Mouse (Mus musculus) cerebellum, adult 2 months (tissue): Measurements from ENCODE around the gene Crlf3. TPM values are rescaled to one million over a fixed set of nuclear protein-coding genes. Genes with fewer than 3 reads are reported as not detected.
"Not testable (repeated sequence)": the region's sequence is repeated elsewhere in the genome, so short reads cannot be mapped to it uniquely, and the experiment has no call there.

Source experiments
- DNase-seq, 2 experiments: peaks; one replicate each; pipeline ENCODE4 v3.0.0; 2021
- H3K27ac ChIP-seq: fragments of 200-500 bp; 2 replicates; pipeline ENCODE4 v1.5.1; 2012; ENCODE audit warnings: low read length, control low read depth, inconsistent platforms; ENCODE audit not compliant: insufficient read depth
- H3K27me3 ChIP-seq: fragments of 200-500 bp; 2 replicates; pipeline ENCODE4 v1.6.1; 2012; ENCODE audit warnings: inconsistent platforms, mild to moderate bottlenecking, low read length, moderate library complexity; ENCODE audit not compliant: control insufficient read depth, insufficient read depth
- H3K4me1 ChIP-seq: fragments of 200-500 bp; 2 replicates; pipeline ENCODE4 v1.6.1; 2011; ENCODE audit warnings: low read length; ENCODE audit not compliant: control insufficient read depth, insufficient read depth
- H3K4me3 ChIP-seq: fragments of 200-500 bp; replicated peaks from 2 replicates; pipeline ENCODE3; 2011; ENCODE audit warnings: mild to moderate bottlenecking, low read depth, low read length, control low read depth; ENCODE audit not compliant: insufficient read depth
- CTCF ChIP-seq: fragments of 200-500 bp; IDR thresholded peaks from 2 replicates; pipeline ENCODE4 v1.5.1; 2011; ENCODE audit warnings: low read depth, mild to moderate bottlenecking, control low read depth, low read length, moderate library complexity, borderline replicate concordance; ENCODE audit not compliant: insufficient read depth
- POLR2A ChIP-seq: fragments of 200-500 bp; IDR thresholded peaks from 2 replicates; pipeline ENCODE4 v1.6.1; 2011; ENCODE audit warnings: low read length, control low read depth, borderline replicate concordance; ENCODE audit not compliant: insufficient read depth
- WGBS: fragments of 180-500 bp; shearing (Covaris S2); methylation state at CpG from one replicate; pipeline ENCODE4 v1.1.7; 2018; 5-methylcytosine and 5-hydroxymethylcytosine counted together
- polyA plus RNA-seq: library from polyadenylated mRNA; depleted of rRNA; stranded (reverse); fragments of >200 nt; gene quantifications from 2 replicates; pipeline ENCODE4 v1.2.3, GENCODE M21; 2012

The Crlf3 gene
- polyA plus RNA-seq, 1 experiment: 26.2 TPM

DNA sequence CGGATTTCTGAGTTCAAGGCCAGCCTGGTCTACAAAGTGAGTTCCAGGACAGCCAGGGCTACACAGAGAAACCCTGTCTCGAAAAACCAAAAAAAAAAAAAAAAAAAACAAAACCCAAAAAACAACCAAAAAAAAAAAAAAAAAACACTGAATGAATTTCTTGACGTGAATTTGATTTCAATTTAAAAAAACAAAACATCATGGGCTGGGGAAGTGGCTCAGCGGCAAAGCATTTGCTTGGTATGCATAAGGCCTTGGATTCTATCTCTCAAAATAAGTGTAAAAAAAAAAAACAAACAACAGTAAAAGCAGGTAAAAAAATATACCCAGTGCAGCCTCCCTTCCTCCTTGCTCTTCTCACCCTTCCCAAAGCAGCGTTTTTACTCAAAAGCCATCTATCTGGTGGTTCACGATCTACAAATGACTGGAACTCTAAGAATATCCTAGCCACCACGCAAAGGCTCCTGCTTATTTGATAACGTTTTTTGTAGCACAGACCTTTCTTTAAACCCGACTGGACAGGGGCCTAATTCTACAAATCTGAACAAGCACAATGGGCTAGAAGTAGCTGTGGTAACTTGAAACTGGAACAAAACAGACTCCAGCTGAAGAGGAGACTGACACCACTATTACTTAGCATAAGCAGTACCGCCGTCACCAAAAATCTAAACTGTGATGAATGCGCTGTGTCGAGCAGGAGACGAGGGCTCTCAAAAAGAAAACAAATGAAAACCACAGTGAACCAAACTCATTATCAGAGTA lies 2.8 kb downstream of the Crlf3 start:
- 86% methylated on average over 14 of the region's 14 CpGs for WGBS
- no peak overlapping the region for H3K27ac ChIP-seq
- H3K27me3 ChIP-seq: no peaks in the 10 kb centered on the region
- H3K4me1 ChIP-seq: no peaks in the 10 kb centered on the region
- TF ChIP-seq CTCF (no peak), POLR2A (no peak)
- H3K4me3 ChIP-seq: no peak overlapping the region
- no peak for DNase-seq

DNA sequence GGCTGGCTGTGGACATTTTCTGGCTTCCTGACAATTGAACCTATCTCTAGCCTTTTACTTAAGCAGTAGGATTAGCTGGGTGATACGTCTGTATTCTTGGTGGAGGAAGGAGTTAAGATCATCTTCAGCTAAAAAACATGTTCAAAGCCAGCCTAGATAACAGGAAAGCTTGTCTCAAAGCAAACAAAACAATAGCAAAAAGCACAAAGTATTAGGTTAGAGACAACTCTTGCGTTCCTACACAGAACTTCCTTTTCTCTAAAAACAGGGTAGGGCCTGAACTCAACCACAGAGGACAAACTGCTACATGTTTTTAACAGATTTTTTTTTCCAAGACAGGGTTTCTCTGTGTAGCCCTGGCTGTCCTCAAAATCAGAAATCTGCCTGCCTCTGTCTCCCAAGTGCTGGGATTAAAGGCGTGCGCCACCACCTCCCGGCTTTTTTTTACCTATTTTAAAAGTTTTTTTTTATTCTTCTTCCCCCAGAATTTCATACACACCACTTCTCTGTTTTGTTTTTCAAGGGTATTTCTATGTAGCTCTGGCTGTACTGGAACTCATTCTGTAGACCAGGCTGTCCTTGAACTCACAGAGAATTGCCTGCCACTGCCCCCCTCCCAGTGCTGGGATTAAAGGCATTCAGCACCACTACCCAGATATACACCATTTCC lies 5.0 kb downstream of the Crlf3 start:
- Histone ChIP-seq H3K4me1 (no peaks in the 10 kb centered on the region), H3K27ac (no peak overlapping the region), H3K4me3 (no peak overlapping the region), H3K27me3 (no peaks in the 10 kb centered on the region)
- DNase-seq: no peak
- no peak for TF ChIP-seq CTCF
- 94% methylated on average over 5 of the region's 5 CpGs for WGBS

DNA sequence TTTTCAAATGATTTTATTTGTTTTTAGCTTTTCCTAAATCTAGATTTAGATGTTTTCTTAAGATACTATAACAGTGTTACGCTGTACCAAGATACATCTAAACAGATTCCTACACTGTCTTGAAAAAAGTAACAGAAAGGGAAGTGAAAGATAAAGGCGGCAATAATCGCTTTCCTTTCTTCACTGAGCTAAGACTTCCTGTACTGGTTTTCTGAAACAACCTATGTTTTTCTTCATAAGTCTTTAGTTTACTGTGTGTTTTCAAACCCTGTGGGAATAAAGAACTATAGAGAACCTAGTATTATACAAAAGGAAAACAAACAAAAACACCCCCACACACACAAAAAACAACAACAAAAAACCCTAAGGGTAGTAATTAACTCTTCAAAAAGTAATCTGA lies 8.4 kb downstream of the Crlf3 start:
- Histone ChIP-seq H3K27ac (no peak overlapping the region), H3K4me3 (no peak overlapping the region), H3K4me1 (no peaks in the 10 kb centered on the region), H3K27me3 (no peaks in the 10 kb centered on the region)
- no peak for DNase-seq
- WGBS: 96% methylated on average over 3 of the region's 3 CpGs
- TF ChIP-seq POLR2A (no peak), CTCF (no peak)

DNA sequence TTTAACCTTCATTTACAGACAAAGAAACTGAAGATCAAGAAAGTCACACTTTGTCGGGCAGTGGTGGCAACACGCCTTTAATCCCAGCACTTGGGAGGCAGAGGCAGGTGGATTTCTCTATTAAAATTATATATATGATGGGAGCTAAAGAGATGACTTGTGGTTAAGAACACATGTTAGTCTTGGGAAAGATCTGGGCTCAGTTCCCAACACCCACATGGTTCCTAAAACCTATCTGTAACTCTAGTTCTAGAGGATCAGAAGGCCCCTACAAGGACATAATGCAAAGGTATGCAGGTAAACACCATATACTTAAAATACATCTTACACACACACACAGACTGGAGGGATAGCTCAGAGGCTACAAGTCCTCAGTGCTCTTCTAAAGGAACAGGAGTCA lies 9.8 kb downstream of the Crlf3 start:
- 96% methylated on average over 2 of the region's 2 CpGs for WGBS
- Histone ChIP-seq H3K4me1 (no peaks in the 10 kb centered on the region), H3K27me3 (no peaks in the 10 kb centered on the region), H3K4me3 (no peak overlapping the region), H3K27ac (no peak overlapping the region)
- DNase-seq: no peak
- TF ChIP-seq POLR2A (no peak), CTCF (no peak)

DNA sequence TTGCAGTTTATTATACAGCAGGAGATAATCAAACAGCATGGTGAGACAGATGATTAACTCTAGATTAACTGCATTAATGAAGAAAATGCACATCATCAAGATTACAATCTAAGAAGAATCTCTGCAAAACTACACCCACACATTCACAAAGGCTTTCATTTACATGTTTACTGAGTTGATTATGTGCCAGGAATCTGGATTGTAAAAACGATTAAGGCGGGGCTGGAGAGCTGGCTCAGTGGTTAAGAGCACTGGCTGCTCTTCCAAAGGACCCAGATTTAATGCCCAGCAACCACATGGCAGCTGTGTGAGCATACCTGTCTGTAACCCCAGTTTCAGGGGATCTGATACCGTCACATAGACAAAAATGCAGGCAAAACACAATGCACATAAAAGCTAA lies 11.0 kb downstream of the Crlf3 start:
- DNase-seq: no peak
- Histone ChIP-seq H3K4me3 (no peak overlapping the region), H3K4me1 (no peaks in the 10 kb centered on the region), H3K27me3 (no peaks in the 10 kb centered on the region), H3K27ac (no peak overlapping the region)
- 46% methylated on average over 3 of the region's 3 CpGs for WGBS
- no peak for TF ChIP-seq CTCF
- TF ChIP-seq POLR2A: no peak

DNA sequence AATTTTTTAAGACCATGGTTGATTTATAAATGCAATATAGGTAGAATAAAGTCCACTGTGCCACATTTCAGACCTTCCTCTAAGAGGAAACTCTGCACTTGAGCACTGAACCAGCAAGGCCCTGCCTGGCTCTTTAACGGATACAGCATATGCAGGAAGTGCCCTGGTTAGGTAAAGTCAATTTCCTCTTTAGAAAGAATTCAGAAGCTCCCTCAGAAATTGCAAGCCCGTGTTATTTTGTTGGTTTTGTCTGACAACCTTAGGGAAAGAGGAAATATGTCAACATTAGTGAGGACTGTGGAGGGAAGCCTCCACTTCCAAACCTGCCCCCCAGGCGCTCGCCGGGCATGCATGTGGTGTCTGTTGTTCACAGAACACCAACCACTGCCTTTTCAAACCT lies 13.2 kb downstream of the Crlf3 start:
- Histone ChIP-seq H3K27ac (no peak overlapping the region), H3K4me1 (no peaks in the 10 kb centered on the region), H3K27me3 (no peaks in the 10 kb centered on the region), H3K4me3 (no peak overlapping the region)
- WGBS: 93% methylated on average over 5 of the region's 5 CpGs
- TF ChIP-seq POLR2A (no peak), CTCF (no peak)
- DNase-seq: no peak

DNA sequence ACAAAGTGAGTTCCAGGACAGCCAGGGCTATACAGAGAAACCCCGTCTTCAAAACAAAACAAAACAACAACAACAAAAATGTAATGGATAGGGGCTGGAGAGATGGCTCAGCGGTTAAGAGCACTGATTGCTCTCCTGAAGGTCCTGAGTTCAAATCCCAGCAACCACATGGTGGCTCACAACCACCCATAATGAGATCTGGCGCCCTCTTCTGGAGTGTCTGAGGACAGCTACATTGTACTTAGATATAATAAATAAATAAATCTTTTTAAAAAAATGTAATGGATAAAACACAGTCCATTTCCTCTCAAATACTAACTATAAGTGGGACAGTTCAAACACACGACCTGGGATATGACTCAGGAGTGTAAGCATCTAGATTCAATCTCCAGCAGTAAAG lies 14.4 kb downstream of the Crlf3 start:
- 91% methylated on average over 4 of the region's 4 CpGs for WGBS
- H3K27ac ChIP-seq, H3K27me3 ChIP-seq, H3K4me1 ChIP-seq, DNase-seq, H3K4me3 ChIP-seq: not testable (repeated sequence)

DNA sequence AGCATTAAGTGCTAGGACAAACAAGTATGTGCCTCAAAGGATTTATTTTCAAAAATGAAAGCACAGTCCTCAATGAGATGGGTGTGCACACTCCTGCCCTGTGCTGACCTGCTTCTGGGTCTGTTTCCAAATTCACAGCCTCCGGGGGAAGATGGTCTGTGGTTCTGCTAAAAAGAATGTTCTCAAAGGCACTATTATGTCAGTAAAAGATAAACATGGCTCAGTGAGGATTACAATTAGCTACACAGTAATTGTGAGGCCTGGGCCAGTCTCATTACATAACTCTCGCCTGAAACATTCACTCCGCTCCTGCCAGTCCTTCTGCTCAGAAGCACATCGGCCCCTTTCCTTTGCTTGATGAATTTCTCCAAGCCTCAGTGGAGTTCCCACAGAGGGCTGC lies 18.6 kb downstream of the Crlf3 start:
- no peak overlapping the region for H3K27ac ChIP-seq
- TF ChIP-seq POLR2A: no peak
- no peaks in the 10 kb centered on the region for H3K27me3 ChIP-seq
- no peak overlapping the region for H3K4me3 ChIP-seq
- no peaks in the 10 kb centered on the region for H3K4me1 ChIP-seq
- peak in 1 of 2 experiments; percentile 34 for DNase-seq
- 60% methylated on average over 4 of the region's 4 CpGs for WGBS

DNA sequence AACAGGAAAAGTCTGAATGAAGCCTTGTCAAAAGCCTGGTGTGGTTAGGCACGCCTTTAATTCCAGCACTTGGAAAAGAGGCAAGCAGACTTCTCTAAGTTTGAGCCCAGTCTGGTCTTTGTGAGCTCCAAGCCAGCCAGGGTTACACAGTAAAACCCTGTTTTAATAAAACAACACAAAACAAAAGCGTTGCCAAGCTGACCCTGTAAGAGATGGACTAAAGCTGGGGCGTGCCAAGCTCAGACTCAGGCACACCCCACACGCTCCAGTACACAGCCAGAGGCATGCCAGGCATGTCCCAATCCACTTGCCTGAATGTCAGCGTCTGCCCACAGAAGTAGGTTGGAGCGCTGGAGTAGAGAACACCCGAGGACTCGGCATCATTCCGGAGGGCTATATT lies 24.6 kb downstream of the Crlf3 start:
- Histone ChIP-seq H3K27me3 (no peaks in the 10 kb centered on the region), H3K4me1 (no peaks in the 10 kb centered on the region), H3K27ac (no peak overlapping the region), H3K4me3 (no peak overlapping the region)
- 85% methylated on average over 9 of the region's 9 CpGs for WGBS
- TF ChIP-seq POLR2A: no peak
- TF ChIP-seq CTCF: no peak
- peak in 1 of 2 experiments; percentile 7 for DNase-seq
